Mouse (Mus musculus): ENCODE data around the gene Clec2g.
"Not testable (repeated sequence)": the region's sequence is repeated elsewhere in the genome, so short reads cannot be mapped to it uniquely, and the experiment has no call there.

DNA sequence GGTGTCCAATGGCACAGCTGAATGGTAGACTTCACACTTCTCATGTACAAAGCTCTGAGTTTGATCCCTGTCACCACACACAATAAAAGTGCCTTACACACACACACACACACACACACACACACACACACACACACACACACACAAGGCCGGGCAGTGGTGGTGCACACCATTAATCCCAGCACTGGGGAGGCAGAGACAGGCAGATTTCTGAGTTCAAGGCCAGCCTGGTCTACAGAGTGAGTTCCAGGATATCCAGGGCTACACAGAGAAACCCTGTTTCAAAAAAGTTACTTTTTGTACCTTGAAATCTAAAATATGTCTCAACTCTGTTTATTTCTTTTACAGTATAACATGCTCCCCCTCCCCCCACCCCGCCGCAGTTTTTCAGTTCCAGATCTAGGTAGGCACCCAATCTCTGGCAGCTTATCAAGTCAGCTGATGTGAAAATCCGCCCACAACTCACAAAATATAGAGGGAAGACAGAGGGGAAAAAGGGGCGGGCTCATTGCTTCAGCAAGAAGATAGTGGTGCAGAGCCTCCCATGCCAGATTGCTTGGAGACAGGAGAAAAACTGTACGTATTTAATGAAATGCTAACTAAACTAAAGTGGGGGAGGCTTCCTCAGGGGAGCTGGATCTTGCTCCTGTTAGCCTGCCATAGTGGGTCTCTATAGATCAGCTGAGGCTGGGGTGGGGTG, 46.9 kb upstream of the Clec2g start, which contains the start of gene Clec2i:
- not testable (repeated sequence) for TF ChIP-seq CTCF (IDR thresholded peaks at IDR 0.05; ENCODE audit: insufficient read depth, low read length); POLR2A (IDR thresholded peaks at IDR 0.05; ENCODE audit: borderline replicate concordance, extremely low read depth, low read depth, low read length)
